Mouse (Mus musculus): ENCODE data around the gene Skap2. TPM values are rescaled to one million over a fixed set of nuclear protein-coding genes. Genes with fewer than 3 reads are reported as not detected.

Gene Skap2
- polyA plus RNA-seq, 1 experiment from 2014 or later, result 19.1 TPM

DNA sequence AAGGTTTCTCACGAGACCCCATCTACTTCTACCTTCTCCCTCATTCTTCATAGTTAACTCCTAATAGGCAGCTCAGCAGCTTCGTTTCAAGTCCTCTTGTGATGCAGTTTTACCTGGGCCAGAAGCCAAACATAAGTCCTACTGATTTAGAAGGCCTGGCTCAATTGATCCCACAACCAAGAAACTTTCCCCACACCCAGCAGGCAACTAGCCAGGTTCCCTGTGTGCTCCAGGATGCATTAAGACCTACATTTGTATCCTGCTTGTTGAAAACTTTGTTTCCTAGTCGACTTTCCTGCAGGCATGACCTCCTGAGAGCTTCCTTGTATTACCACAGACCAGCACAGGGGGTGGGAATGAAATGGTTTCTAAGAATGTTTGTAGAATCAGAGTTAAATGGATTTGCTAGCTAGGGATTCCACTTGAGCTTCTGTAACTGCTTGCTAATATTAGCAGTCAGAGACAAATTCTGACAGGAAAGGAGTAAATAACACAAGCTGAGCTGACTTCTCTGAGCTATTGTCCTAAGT is 125.4 kb downstream of the Skap2 start:
- Histone ChIP-seq H3K27me3 (no peaks in the 10 kb centered on the region), H3K9ac (no peak overlapping the region), H3K4me1 (replicated peaks) (peaks cover 4% of the 10 kb centered on the region; the same call in 1 of the 2 replicates), H3K36me3 (replicated peaks) (no peaks in the 10 kb centered on the region), H3K4me3 (replicated peaks) (no peak overlapping the region), H3K4me2 (no peak overlapping the region), H3K9me3 (replicated peaks) (no peaks in the 10 kb centered on the region), H3K27ac (replicated peaks) (no peak overlapping the region)
- no peak for ATAC-seq (ENCODE audit: insufficient read depth)
- 37% methylated on average over 3 of the region's 3 CpGs for WGBS (ENCODE audit: insufficient replicate concordance)

DNA sequence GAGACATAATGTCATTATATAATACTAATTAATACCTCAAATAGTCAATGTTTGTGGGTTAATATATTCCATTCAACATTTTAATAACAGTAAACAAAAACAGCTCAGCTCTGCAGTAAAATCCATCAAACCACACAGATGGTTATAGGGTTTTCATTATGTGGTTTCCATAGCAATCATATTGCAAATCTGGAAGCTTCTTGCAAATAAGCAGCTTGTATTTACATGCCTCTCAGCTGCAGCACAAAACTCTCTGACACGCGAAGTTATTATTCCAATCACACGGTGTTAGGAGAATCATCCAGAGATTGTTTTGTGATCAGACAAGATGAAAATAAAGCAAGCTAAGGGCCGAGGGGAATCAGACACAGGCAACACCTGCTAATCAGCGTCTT is 129.5 kb downstream of the Skap2 start:
- ATAC-seq (ENCODE audit: insufficient read depth), result no peak
- Histone ChIP-seq H3K4me3 (replicated peaks) (no peak overlapping the region), H3K36me3 (replicated peaks) (no peaks in the 10 kb centered on the region), H3K4me1 (replicated peaks) (peaks cover 25% of the 10 kb centered on the region), H3K9ac (no peak overlapping the region), H3K27ac (replicated peaks) (no peak overlapping the region), H3K27me3 (no peaks in the 10 kb centered on the region), H3K9me3 (replicated peaks) (no peaks in the 10 kb centered on the region), H3K4me2 (no peak overlapping the region)
- WGBS (ENCODE audit: insufficient replicate concordance), result 68% methylated on average over 5 of the region's 5 CpGs

DNA sequence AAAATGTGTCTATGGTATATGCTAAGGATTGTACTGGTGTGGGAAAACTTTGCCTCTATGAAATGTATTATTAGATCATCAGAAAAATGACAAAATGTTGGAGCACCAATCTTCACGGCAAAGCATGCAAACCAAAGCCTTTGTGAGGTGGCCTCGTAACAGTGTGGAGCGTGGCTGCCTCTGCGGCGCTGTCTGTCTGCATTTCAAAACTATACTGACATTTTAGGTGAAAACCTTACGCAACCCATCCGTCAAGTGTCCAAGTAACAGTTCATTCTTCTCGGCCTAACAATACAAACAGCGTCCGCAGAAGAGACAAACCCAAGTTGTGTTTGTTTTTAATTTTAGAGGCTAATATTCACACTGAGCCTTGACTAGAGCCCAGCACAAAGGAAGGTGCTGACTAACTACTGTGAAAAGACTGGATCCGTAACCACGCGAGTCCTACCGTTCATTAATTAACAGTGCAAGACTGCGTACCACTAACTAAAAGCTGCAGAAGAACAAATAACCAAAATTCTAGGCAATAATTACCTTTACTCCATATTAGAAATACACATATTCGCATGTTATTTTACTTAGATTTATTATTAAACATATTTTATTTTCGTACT is 130.0 kb downstream of the Skap2 start:
- Histone ChIP-seq H3K9me3 (replicated peaks) (no peaks in the 10 kb centered on the region), H3K36me3 (replicated peaks) (no peaks in the 10 kb centered on the region), H3K27ac (replicated peaks) (no peak overlapping the region), H3K27me3 (no peaks in the 10 kb centered on the region), H3K4me3 (replicated peaks) (no peak overlapping the region), H3K4me2 (no peak overlapping the region), H3K4me1 (replicated peaks) (peaks cover 25% of the 10 kb centered on the region), H3K9ac (no peak overlapping the region)
- WGBS (ENCODE audit: insufficient replicate concordance), result 63% methylated on average over 17 of the region's 17 CpGs
- no peak for ATAC-seq (ENCODE audit: insufficient read depth)

DNA sequence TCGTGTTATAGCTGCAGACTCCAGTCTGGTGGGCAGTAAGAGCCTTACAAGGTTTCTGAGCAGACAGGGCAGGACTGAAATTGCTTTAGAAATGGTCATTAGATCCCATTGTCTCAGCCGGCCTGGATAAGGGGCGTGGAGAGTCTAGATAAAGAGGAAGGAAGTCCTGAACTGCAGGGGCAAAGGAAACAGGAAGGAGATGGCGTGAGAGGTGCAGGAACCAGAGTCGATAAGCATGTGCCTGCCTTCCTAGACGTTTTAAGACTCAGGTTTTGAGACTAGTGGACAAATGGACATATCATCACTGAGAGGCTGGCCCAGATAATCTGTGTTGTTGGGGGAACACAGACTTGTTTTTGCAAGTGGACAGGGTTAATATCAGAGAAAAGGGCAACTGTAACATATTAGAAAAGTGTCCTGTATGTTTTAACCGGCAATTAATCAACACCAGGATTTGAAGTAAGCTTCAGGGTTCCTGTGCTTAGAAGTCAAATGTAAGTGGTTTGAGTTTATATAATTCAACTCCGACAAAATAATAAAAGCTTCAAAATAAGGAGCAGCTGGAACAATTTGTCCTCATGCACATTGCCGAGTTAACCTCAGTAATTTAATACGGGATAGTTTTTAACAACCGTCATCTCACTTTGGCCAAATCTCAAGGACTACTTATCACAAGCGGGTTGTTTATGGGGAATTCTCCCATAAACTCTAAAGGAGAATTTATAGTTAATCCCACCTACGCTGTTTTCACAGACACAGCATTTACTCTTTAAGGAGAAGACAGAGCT is 131.0 kb downstream of the Skap2 start:
- no peak overlapping the region for H3K4me3 ChIP-seq (replicated peaks)

DNA sequence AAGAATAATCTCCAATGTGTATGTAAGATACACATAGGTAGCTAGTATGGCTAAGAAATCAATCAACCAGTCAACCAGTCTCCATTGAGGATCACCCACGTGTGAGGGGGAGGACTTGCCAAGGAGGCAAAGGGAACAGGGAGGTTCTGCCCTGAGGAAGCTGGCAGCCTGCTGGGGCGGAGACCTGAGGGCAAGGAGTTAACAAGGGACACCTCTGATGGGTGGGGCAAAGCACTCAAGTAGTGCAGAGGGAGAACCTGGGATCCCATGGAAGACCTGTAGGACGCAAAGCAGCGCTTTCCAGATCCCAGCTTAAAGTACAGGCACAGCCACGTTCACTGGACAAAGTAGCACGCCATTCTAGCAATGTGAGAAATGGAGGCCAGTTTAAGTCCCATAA is 131.6 kb downstream of the Skap2 start:
- no peak overlapping the region for H3K9ac ChIP-seq
- no peak for ATAC-seq (ENCODE audit: insufficient read depth)
- 23% methylated on average over 6 of the region's 6 CpGs for WGBS (ENCODE audit: insufficient replicate concordance)
- H3K36me3 ChIP-seq (replicated peaks), result no peaks in the 10 kb centered on the region
- H3K4me2 ChIP-seq, result peak overlapping the region; percentile 49
- H3K4me1 ChIP-seq (replicated peaks), result peaks cover 32% of the 10 kb centered on the region
- H3K4me3 ChIP-seq (replicated peaks), result no peak overlapping the region
- peak overlapping the region; percentile 59; the same call in 1 of the 2 replicates for H3K27ac ChIP-seq (replicated peaks)
- H3K27me3 ChIP-seq, result no peaks in the 10 kb centered on the region
- no peaks in the 10 kb centered on the region for H3K9me3 ChIP-seq (replicated peaks)

More for the DNA sequence above, 131.0 kb downstream of the Skap2 start:
- Histone ChIP-seq H3K27me3 (no peaks in the 10 kb centered on the region), H3K9ac (no peak overlapping the region), H3K4me2 (peak overlapping the region; percentile 49), H3K9me3 (replicated peaks) (no peaks in the 10 kb centered on the region), H3K27ac (replicated peaks) (peak overlapping the region; percentile 59; the same call in 1 of the 2 replicates), H3K36me3 (replicated peaks) (no peaks in the 10 kb centered on the region), H3K4me1 (replicated peaks) (peaks cover 29% of the 10 kb centered on the region)
- peak; percentile 42; the same call in 1 of the 2 replicates for ATAC-seq (ENCODE audit: insufficient read depth)
- WGBS (ENCODE audit: insufficient replicate concordance), result 26% methylated on average over 13 of the region's 13 CpGs

DNA sequence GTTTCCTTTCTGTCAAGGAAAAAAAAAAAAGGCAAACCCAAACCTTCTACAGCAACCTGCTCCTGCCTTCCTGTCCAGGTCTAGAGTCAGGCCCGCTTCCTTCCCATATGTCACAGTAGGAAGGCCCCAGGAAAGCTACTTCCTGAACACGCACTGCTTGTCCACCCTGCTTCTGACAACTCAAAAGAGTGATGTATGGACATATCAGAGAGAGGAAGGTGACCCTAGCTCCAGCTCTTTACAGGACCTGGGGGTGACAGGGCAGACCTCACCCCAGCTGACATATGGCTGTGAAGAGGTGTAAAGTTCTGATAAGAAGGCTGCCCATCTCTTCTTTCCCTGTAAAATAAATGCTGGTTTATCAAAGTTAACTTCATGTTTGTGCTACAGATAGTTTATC is 133.8 kb downstream of the Skap2 start:
- H3K36me3 ChIP-seq (replicated peaks), result no peaks in the 10 kb centered on the region
- H3K9me3 ChIP-seq (replicated peaks), result no peaks in the 10 kb centered on the region
- no peaks in the 10 kb centered on the region for H3K27me3 ChIP-seq
- peak; percentile 51; the same call in 1 of the 2 replicates for ATAC-seq (ENCODE audit: insufficient read depth)
- no peak overlapping the region for H3K4me2 ChIP-seq
- peaks cover 32% of the 10 kb centered on the region for H3K4me1 ChIP-seq (replicated peaks)
- H3K9ac ChIP-seq, result no peak overlapping the region
- no peak overlapping the region for H3K4me3 ChIP-seq (replicated peaks)
- WGBS (ENCODE audit: insufficient replicate concordance), result 46% methylated on average over 2 of the region's 2 CpGs
- H3K27ac ChIP-seq (replicated peaks), result no peak overlapping the region

DNA sequence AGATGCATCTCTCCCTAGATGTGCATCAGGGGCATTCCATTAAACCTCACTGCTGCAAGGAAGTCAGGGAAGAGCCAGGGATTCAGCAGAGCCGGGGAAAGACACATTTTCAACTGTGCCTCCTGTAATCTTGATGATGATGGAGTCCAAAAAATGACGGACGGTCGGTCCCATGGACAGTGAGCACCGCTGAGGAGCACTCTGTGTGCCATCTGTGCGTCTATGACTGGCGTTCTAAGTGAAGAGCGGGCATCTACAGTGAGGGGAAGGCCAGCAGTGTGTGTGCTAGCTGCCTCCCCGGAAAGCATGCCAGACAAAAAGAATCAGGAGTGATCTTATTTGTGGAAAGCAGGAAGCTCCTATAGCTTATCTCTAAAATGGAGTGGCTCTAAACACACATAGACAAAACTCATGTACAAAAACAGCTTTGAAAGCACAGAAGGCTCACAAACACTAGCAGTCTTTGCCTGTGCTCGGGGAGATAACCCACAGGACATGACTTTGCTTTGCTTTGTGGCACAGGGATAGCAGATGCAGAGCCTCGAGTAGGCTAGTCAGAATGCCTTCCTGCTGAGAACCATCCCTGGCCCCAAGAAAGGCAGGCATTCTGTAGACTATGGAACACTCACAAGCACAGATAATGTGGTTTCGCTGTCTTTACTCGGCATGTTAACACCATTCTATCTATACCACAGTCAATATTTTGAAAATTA is 135.4 kb downstream of the Skap2 start:
- WGBS (ENCODE audit: insufficient replicate concordance), result 34% methylated on average over 13 of the region's 13 CpGs
- Histone ChIP-seq H3K27me3 (no peaks in the 10 kb centered on the region), H3K4me2 (no peak overlapping the region), H3K36me3 (replicated peaks) (no peaks in the 10 kb centered on the region), H3K9ac (no peak overlapping the region), H3K9me3 (replicated peaks) (no peaks in the 10 kb centered on the region), H3K27ac (replicated peaks) (no peak overlapping the region), H3K4me1 (replicated peaks) (peaks cover 32% of the 10 kb centered on the region), H3K4me3 (replicated peaks) (no peak overlapping the region)
- no peak for ATAC-seq (ENCODE audit: insufficient read depth)

DNA sequence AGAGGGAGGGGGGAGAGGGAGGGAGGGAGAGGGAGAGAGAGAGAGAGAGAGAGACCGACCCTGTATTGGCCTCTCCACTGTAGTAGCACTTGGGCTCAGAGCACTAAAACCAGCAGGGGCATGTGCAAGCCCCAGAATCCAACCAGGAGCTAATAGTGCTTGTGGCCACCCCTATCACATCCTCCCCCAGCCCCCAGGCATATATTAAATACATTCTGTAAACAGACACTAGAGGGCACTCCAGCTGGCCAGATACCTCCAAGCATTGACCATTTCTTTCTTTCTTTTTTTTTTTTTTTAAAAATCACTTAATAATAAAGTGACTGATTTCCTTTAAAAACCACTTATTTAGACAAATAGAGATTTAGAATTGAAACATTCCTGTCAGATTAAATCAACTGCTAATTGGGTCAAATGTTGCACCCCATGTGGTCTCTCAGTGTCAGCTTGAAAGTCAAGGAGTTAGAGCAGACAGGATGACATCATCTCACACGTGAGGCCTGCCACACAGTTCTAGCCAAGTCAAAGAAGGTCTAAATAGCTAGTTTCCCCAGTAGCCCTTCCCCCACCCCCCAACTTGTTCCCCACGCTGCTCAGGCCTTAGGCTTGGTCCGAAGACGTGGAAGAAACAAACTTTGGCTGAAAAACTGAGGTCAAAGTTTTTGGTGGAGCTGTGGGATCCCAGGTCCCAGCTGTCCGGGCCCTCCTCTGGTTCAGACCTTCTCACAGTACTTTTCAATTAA is 136.3 kb downstream of the Skap2 start:
- Histone ChIP-seq H3K4me3 (replicated peaks) (no peak overlapping the region), H3K9me3 (replicated peaks) (no peaks in the 10 kb centered on the region), H3K4me2 (no peak overlapping the region), H3K9ac (no peak overlapping the region), H3K36me3 (replicated peaks) (no peaks in the 10 kb centered on the region), H3K27me3 (no peaks in the 10 kb centered on the region), H3K4me1 (replicated peaks) (peaks cover 28% of the 10 kb centered on the region), H3K27ac (replicated peaks) (no peak overlapping the region)
- no peak for ATAC-seq (ENCODE audit: insufficient read depth)
- WGBS (ENCODE audit: insufficient replicate concordance), result 32% methylated on average over 6 of the region's 6 CpGs

DNA sequence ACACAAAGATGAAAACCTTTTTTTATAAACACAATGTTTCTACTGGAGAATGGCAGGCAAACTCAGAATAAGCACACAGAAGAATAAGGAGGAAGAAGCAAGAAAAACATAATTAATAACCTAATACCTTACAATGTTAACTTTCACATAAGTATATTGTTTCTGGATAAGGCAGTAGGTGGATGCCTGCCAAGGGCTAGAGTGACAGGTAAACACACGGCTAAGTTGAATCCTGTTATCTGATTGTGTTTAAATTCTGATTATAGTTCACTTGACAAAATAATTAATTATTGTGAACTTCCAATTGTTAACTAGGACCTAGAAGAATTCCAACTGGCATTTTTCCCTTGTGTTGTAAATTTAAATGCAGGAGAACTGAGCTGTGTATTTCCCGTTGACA is 138.3 kb downstream of the Skap2 start:
- no peak for ATAC-seq (ENCODE audit: insufficient read depth)
- no peak overlapping the region for H3K4me2 ChIP-seq
- no peaks in the 10 kb centered on the region for H3K27me3 ChIP-seq
- no peaks in the 10 kb centered on the region for H3K9me3 ChIP-seq (replicated peaks)
- H3K36me3 ChIP-seq (replicated peaks), result no peaks in the 10 kb centered on the region
- H3K4me1 ChIP-seq (replicated peaks), result peaks cover 19% of the 10 kb centered on the region
- H3K4me3 ChIP-seq (replicated peaks), result no peak overlapping the region
- WGBS (ENCODE audit: insufficient replicate concordance), result 54% methylated on average over 2 of the region's 2 CpGs
- no peak overlapping the region for H3K9ac ChIP-seq
- H3K27ac ChIP-seq (replicated peaks), result no peak overlapping the region

DNA sequence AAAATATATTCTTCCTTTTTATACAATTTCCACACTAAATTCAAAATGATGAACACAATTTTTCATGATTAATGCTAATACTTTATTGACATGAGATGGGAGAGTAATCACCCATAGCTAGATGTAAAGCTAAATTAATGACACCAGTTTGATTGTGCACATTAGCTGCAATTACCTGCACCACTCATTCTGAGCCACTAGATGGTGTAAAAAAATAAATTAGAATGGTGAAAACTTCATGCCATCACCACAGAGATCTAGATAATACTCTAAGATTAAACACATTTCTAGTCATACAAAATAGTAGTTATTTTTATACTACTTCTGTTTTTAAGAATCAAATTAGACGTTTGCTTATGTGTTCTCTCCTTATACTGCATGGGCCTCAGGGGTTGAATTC is 141.2 kb downstream of the Skap2 start:
- H3K4me3 ChIP-seq (replicated peaks), result no peak overlapping the region
- H3K9ac ChIP-seq, result no peak overlapping the region
- 12% methylated on average over 1 of the region's 1 CpGs for WGBS (ENCODE audit: insufficient replicate concordance)
- H3K27ac ChIP-seq (replicated peaks), result no peak overlapping the region
- no peak overlapping the region for H3K4me2 ChIP-seq
- no peak for ATAC-seq (ENCODE audit: insufficient read depth)
- no peaks in the 10 kb centered on the region for H3K9me3 ChIP-seq (replicated peaks)
- no peaks in the 10 kb centered on the region for H3K27me3 ChIP-seq
- 0 out of 2 replicates have a peak, but pooled peaks cover under 1% of the 10 kb centered on the region for H3K4me1 ChIP-seq (replicated peaks)
- no peaks in the 10 kb centered on the region for H3K36me3 ChIP-seq (replicated peaks)
